Mouse (Mus musculus) heart, postnatal 0 days (tissue): ENCODE measurements around the gene Cuzd1.

Experiments
- CTCF ChIP-seq: IDR thresholded peaks from 2 replicates; pipeline ENCODE4 v1.5.1; 2016; ENCODE audit warnings: antibody characterized with exemption, control low read depth, low read depth
- EP300 ChIP-seq: IDR thresholded peaks from 2 replicates; pipeline ENCODE4 v1.6.1; 2016; ENCODE audit warnings: antibody characterized with exemption, low read depth

DNA sequence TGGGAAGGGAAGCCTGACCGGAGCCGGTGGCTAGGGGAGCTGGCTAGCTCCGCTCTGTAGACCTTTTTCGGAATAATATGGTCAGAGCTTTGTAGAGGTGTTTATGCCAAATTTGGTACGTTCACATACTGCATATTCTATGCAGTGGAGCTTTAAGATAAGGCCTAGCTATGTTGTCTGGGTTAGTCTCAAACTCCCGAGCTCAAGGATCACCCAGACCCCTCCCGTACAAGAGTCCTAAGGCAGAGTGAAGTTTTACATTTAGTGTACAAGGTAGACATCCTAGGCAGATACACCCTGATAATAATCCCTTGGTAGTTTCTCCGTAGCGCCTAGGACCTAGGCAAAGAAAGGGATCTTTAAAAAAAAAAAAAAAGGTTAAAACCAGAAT is 49.4 kb upstream of the Cuzd1 start:
- TF ChIP-seq CTCF (no peak), EP300 (no peak)
